Mouse (Mus musculus) ES-CJ7 (cell line): ENCODE data around the gene Defa22.
"Not testable (repeated sequence)": the region's sequence is repeated elsewhere in the genome, so short reads cannot be mapped to it uniquely, and the experiment has no call there.

ENCODE experiments used
- DNase-seq: peaks from one replicate; pipeline ENCODE4 v3.0.0; 2011; ENCODE audit warnings: low read depth, low spot score

Defa22 gene

GRCm38 (mm10) chr8:21161977-21162376 lies at the start of gene Defa22:
Defa22 (plus strand) TSS chr8:21162277.
- not testable (repeated sequence) for DNase-seq

GRCm38 (mm10) chr8:21134342-21134741 lies 27.7 kb upstream of the Defa22 start, which contains the start of gene Defa30:
Defa30 (plus strand) TSS chr8:21134642.
- not testable (repeated sequence) for DNase-seq

- not testable (repeated sequence) for DNase-seq
Observed at GRCm38 (mm10) chr8:21191314-21191713, 29.2 kb downstream of the Defa22 start, which contains the start of gene Defa31. Defa31 (plus strand) TSS chr8:21191614.

DNA sequence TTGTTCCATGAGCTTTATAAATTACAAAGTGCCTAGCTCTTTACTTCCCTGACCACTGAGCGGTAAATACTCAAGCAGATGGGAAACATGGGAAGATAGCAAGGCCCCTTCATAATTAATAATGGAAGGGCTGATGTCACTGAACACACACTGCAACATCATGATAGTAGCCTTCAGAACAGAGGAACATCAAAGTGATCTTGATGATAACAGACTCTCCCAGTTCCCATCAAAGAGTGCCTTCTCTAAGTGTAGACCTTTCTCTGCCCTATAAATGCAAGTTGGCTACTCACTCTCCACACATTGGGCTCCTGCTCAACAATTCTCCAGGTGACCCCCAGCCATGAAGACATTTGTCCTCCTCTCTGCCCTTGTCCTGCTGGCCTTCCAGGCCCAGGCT lies 39.2 kb downstream of the Defa22 start, which contains the start of gene Gm15293:
TSS of gene Gm15293 (plus strand) at position 301 of the 400 bp plus-strand sequence.
- not testable (repeated sequence) for DNase-seq
